22 mouse cellular contexts compared by ENCODE assay signal in the genomic region with DNA sequence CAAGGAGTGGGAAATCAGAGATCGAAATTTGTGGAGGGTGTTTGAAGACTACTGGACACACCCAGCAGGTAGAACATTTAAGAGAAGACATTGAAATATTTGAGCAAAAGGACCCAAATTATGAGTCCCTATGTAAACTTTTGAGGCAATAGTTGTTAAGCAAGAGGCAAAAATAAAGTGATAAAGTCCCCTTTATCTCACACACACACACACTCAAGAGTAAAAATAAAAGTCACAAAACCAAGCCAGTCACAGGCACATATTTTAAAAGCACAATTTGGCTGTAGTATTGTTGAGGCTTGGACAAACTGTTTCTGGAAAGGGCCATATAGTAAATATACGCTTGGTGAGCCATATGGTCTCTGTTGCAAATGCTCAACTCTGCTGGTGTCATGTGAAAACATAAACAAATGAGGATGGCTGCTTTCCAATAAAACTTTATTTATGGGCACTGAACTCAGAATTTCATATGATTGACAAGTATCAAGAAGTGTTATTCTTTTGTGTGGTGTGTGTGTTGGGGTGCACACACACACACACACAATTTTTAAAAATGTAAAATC. TPM values are rescaled to one million over a fixed set of nuclear protein-coding genes. Genes with fewer than 3 reads are reported as not detected.
DNase-seq lines count a peak whose midpoint lies in the region; ATAC-seq lines count a peak whose summit lies in the region.
"Had no signal": no experiment of that assay in that cellular context is flagged by ENCODE, and none has a peak within 500 bp of the region (broad histone marks: within the 10 kb centered on the region; RNA-seq: fewer than 3 reads in every experiment).

No protein-coding gene starts in this region.

- intact Hi-C loops in heart, postnatal 14 days (cut with DNase I) = no loop called here

- H3K4me3 ChIP-seq in heart, embryonic 10.5 days = 0 out of 2 replicates have a peak overlapping the region, but pooled peaks have one; percentile 8
- H3K4me3 ChIP-seq in liver, embryonic 11.5 days (ENCODE audit: low read depth, low read length) = peak overlapping the region; percentile 27; the same call in 1 of the 2 replicates
- H3K4me3 ChIP-seq in liver, embryonic 16.5 days (ENCODE audit: low read depth, low read length) = peak overlapping the region; percentile 6; the same call in 1 of the 2 replicates
- H3K4me3 ChIP-seq: forebrain, embryonic 12.5 days; hindbrain, embryonic 13.5 days; midbrain, embryonic 15.5 days; myocyte had no signal

- no peaks in the 10 kb centered on the region for H3K9me3 ChIP-seq in heart, embryonic 10.5 days
- no peaks in the 10 kb centered on the region for H3K9me3 ChIP-seq in liver, embryonic 11.5 days (ENCODE audit: control insufficient read depth, low read length)
- H3K9me3 ChIP-seq in liver, embryonic 16.5 days (replicated peaks; ENCODE audit: control insufficient read depth, low read length) = no peaks in the 10 kb centered on the region
- H3K9me3 ChIP-seq: forebrain, embryonic 12.5 days; hindbrain, embryonic 13.5 days; midbrain, embryonic 15.5 days had no signal

- ATAC-seq in liver, embryonic 11.5 days (replicated peaks; ENCODE audit: low FRiP score) = no peak
- ATAC-seq in erythroblast, adult 5-6 weeks (replicated peaks; ENCODE audit: low FRiP score, poor library complexity, severe bottlenecking) = peak; percentile 27; the same call in 1 of the 2 replicates
- ATAC-seq in liver, embryonic 16.5 days (ENCODE audit: low read depth) = no peak
- ATAC-seq: inflammation-experienced regulatory T-cells, adult 6 months; midbrain, embryonic 15.5 days had no signal

- H3K4me1 ChIP-seq in heart, embryonic 10.5 days = peaks cover 16% of the 10 kb centered on the region; the same call in 1 of the 2 replicates
- H3K4me1 ChIP-seq in liver, embryonic 11.5 days (replicated peaks; ENCODE audit: control insufficient read depth, insufficient read depth, low read length) = peaks cover 17% of the 10 kb centered on the region
- H3K4me1 ChIP-seq in liver, embryonic 16.5 days (ENCODE audit: control insufficient read depth, low read depth, low read length) = peaks cover 30% of the 10 kb centered on the region
- H3K4me1 ChIP-seq: forebrain, embryonic 12.5 days; hindbrain, embryonic 13.5 days; midbrain, embryonic 15.5 days had no signal

- no peaks in the 10 kb centered on the region for H3K27me3 ChIP-seq in heart, embryonic 10.5 days (ENCODE audit: insufficient read depth, poor library complexity, severe bottlenecking)
- H3K27me3 ChIP-seq in liver, embryonic 11.5 days (replicated peaks; ENCODE audit: control insufficient read depth, insufficient read depth, low read length) = no peaks in the 10 kb centered on the region
- H3K27me3 ChIP-seq in liver, embryonic 16.5 days (ENCODE audit: control insufficient read depth, insufficient read depth, low read depth, low read length) = no peaks in the 10 kb centered on the region
- H3K27me3 ChIP-seq: CH12.LX; forebrain, embryonic 12.5 days; hindbrain, embryonic 13.5 days; midbrain, embryonic 15.5 days had no signal

- 71% methylated on average over 2 of the region's 2 CpGs for WGBS in heart, embryonic 10.5 days
- 50% methylated on average over 2 of the region's 2 CpGs for WGBS in liver, embryonic 11.5 days
- 34% methylated on average over 2 of the region's 2 CpGs for WGBS in liver, embryonic 16.5 days (ENCODE audit: insufficient replicate concordance)

- peak overlapping the region; percentile 58 for H3K4me2 ChIP-seq in liver, embryonic 11.5 days
- peak overlapping the region; percentile 40 for H3K4me2 ChIP-seq in liver, embryonic 16.5 days (ENCODE audit: low read depth, low read length)
- H3K4me2 ChIP-seq: forebrain, embryonic 12.5 days; hindbrain, embryonic 13.5 days; midbrain, embryonic 15.5 days had no signal

- no peak for DNase-seq in heart, embryonic 10.5 days (ENCODE audit: low spot score)
- DNase-seq in heart, postnatal 14 days = no peak
- DNase-seq in liver, embryonic 11.5 days (ENCODE audit: low spot score) = no peak
- no peak for DNase-seq in liver
- DNase-seq in spleen, postnatal 14 days (ENCODE audit: low spot score in 2 of 2) = no peak
- no peak for DNase-seq in layer of hippocampus, adult 9-10 months (ENCODE audit: low spot score)
- DNase-seq: adrenal gland, postnatal 25 days; cerebellum, adult 11 months; cerebellum, postnatal 10 days; embryo, embryonic 11 days; kidney, adult 2 months; kidney, postnatal 10 days; layer of hippocampus, postnatal 36 days; right cerebral cortex, postnatal 14 days had no signal

- peak overlapping the region; percentile 73 for H3K27ac ChIP-seq in heart, embryonic 10.5 days
- H3K27ac ChIP-seq in liver, embryonic 11.5 days (ENCODE audit: low read depth, low read length) = peak overlapping the region; percentile 90
- H3K27ac ChIP-seq in liver, embryonic 16.5 days (ENCODE audit: low read length) = peak overlapping the region; percentile 61
- H3K27ac ChIP-seq: forebrain, embryonic 12.5 days; hindbrain, embryonic 13.5 days; midbrain, embryonic 15.5 days had no signal

- H3K9ac ChIP-seq in liver, embryonic 11.5 days (ENCODE audit: low read depth, low read length) = peak overlapping the region; percentile 40; the same call in 1 of the 2 replicates
- no peak overlapping the region for H3K9ac ChIP-seq in liver, embryonic 16.5 days (ENCODE audit: low read depth, low read length)
- H3K9ac ChIP-seq: forebrain, embryonic 12.5 days; hindbrain, embryonic 13.5 days; midbrain, embryonic 15.5 days had no signal

- no peaks in the 10 kb centered on the region for H3K36me3 ChIP-seq in heart, embryonic 10.5 days
- H3K36me3 ChIP-seq in liver, embryonic 11.5 days (ENCODE audit: control insufficient read depth, insufficient read depth, low read length) = no peaks in the 10 kb centered on the region
- no peaks in the 10 kb centered on the region for H3K36me3 ChIP-seq in liver, embryonic 16.5 days (ENCODE audit: control insufficient read depth, insufficient read depth)
- H3K36me3 ChIP-seq: forebrain, embryonic 12.5 days; hindbrain, embryonic 13.5 days; midbrain, embryonic 15.5 days had no signal

RNA-seq across cellular contexts. Expression of gene Zdhhc23, which starts 39.5 kb away (rescaled TPM):
- 1.2 TPM in 2 replicates for polyA plus RNA-seq in heart, embryonic 10.5 days (2016; fragmentation: Nextera tagmentation; extraction: Ambion mirVana)
- total RNA-seq in heart, postnatal 14 days (2021) = under 1 TPM; 0.49 to 0.57 TPM
- polyA plus RNA-seq in liver, embryonic 11.5 days (2014; fragmentation: Nextera tagmentation; extraction: Ambion mirVana) = 0.88 and 1.4 TPM in 2 replicates
- 0.19 and 0.21 TPM in 2 replicates for total RNA-seq in erythroblast, adult 5-6 weeks (2015; ENCODE audit: low replicate concordance)
- 0.26 TPM in 1 of 2 replicates, not detected in the other for total RNA-seq in erythroblast, adult 5-6 weeks (2017; ENCODE audit: low replicate concordance)
- polyA plus RNA-seq in liver, embryonic 16.5 days (2015; fragmentation: Nextera tagmentation; extraction: Ambion mirVana) = 0.31 and 0.34 TPM in 2 replicates
- polyA plus RNA-seq: myocyte had no signal

RNA-seq across cellular contexts. Expression of gene Gramd1c, which starts 44.1 kb away (rescaled TPM):
- 8.1 and 8.4 TPM in 2 replicates for polyA plus RNA-seq in heart, embryonic 10.5 days (2016; fragmentation: Nextera tagmentation; extraction: Ambion mirVana)
- total RNA-seq in heart, postnatal 14 days (2021) = under 1 TPM; 0.54 to 0.69 TPM
- polyA plus RNA-seq in liver, embryonic 11.5 days (2014; fragmentation: Nextera tagmentation; extraction: Ambion mirVana) = 4.6 and 5.5 TPM in 2 replicates
- total RNA-seq in erythroblast, adult 5-6 weeks (2015; ENCODE audit: low replicate concordance) = 1.2 and 1.3 TPM in 2 replicates
- 1.8 and 2.1 TPM in 2 replicates for total RNA-seq in erythroblast, adult 5-6 weeks (2017; ENCODE audit: low replicate concordance)
- polyA plus RNA-seq in liver, embryonic 16.5 days (2015; fragmentation: Nextera tagmentation; extraction: Ambion mirVana) = 4.1 and 4.3 TPM in 2 replicates
